Mouse (Mus musculus): Measurements from ENCODE around the gene Hmgcs2.

DNA sequence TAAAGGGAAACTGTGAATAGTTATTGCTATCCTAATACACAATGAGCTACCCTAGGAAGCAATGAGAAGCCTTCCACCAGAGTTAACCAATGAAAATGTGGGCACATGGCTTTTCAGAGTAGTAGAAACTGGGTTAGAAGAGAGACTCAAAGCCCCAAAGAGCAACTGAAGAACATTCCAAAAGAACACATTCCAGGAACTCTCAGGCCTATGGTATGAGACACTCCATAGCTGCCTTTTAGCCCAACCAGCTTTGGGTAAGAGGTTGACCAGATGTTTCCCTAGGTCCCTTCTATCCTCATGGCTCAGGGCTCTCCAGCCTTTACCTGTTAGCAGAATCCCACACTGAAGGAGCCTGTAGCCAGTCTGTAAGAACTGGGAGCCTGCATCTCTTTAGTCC is 46.7 kb upstream of the Hmgcs2 start:
- TF ChIP-seq CTCF (IDR thresholded peaks at IDR 0.05; ENCODE audit: borderline replicate concordance, control insufficient read depth, extremely low read depth, insufficient read depth, low read length, poor library complexity): no peak
- no peak for TF ChIP-seq POLR2A (IDR thresholded peaks at IDR 0.05; ENCODE audit: control insufficient read depth, extremely low read depth, insufficient read depth, low read length, poor library complexity)
